Mouse (Mus musculus): ENCODE results near the gene Fau. TPM values are rescaled to one million over a fixed set of nuclear protein-coding genes. Genes with fewer than 3 reads are reported as not detected.
A peak's percentile ranks its signal among the peaks of the same experiment; 100 is the strongest.

The Fau gene
- polyA plus RNA-seq, 1 experiment from 2014 or later, result 1,050 TPM

DNA sequence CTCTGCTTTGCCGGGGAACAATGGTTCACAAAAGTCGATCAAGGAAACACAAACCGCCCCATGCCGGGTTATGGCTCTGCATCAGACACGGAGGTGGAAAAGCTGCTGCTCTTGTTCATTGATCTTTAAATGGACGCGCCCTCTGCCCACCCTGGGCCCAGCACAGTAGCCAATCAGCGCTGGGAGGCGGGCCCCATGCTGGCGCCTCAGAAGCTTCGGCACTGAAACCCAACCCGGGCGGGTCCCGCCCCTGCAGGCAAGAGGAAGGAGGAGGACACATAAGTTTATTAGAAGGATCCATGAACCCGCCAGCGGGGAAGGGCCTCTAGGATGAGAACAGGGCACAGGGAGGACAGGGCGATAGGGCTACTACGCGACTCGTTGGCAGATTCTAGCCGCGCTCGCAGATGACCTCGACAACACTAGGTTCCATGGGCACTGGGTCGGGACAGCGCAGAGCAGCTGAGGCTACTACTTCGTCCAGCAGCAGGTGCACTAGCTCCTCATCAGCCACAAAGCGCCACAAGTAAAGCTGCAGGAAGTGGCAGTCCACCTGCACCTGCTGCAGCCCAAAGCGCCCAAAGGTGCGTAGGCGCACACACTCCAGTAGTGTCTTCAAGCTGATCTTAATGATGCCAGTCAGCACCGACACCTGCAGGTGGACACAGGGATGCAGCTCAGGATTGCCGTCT lies 10.2 kb downstream of the Fau start, which contains the start of gene Tm7sf2:
Gene Tm7sf2 (minus strand): TSS at position 650 of the 692 bp plus-strand sequence.
- WGBS, result 7% methylated on average over 33 of the region's 33 CpGs
- H3K27me3 ChIP-seq (ENCODE audit: insufficient read depth, low read length), result no peaks in the 10 kb centered on the region
- TF ChIP-seq CTCF (IDR thresholded peaks at IDR 0.05; ENCODE audit: low read depth), result no peak; the same call in 1 of the 2 replicates
- H3K36me3 ChIP-seq (ENCODE audit: insufficient read depth, low read length), result peaks cover 22% of the 10 kb centered on the region; the same call in 1 of the 2 replicates
- peak; percentile 96 for DNase-seq (ENCODE audit: low spot score)
- no peaks in the 10 kb centered on the region for H3K9me3 ChIP-seq (replicated peaks; ENCODE audit: low read length)
- peak within 1 kb of the TSS; percentile 70 for H3K27ac ChIP-seq
- H3K9ac ChIP-seq (ENCODE audit: low read depth, low read length), result peak within 1 kb of the TSS; percentile 41
- peak within 1 kb of the TSS; percentile 86 for H3K4me2 ChIP-seq (ENCODE audit: low read length)
- ATAC-seq (replicated peaks; ENCODE audit: low FRiP score, low read depth), result peak; percentile 88
- H3K4me3 ChIP-seq (replicated peaks; ENCODE audit: low read depth, low read length), result peak within 1 kb of the TSS; percentile 37
- peaks cover 13% of the 10 kb centered on the region; the same call in 1 of the 2 replicates for H3K4me1 ChIP-seq (replicated peaks; ENCODE audit: insufficient read depth, low read length)

DNA sequence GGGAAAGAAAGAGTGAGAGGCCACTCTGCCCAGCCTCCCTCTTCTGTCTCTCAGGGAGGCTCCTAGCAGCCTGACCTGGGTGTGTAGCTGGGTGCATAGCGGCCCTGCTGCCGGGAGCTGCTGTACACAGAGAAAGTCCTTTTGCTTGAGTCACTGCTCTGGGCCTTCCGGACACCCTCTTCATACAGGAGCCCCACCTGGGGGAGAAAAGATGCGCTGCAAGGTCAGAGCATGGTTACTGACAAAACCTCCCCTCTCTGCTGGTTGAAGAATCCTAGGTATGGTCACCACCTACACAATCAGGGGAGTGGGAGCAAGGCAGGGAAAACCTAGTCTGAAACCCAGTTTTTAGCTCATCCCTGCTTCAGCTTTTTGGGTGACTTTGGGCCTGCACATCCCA lies 11.3 kb downstream of the Fau start:
- no peak for ATAC-seq (replicated peaks; ENCODE audit: low FRiP score, low read depth)
- Histone ChIP-seq H3K36me3 (ENCODE audit: insufficient read depth, low read length) (peaks cover 25% of the 10 kb centered on the region), H3K9ac (ENCODE audit: low read depth, low read length) (no peak overlapping the region), H3K27ac (no peak overlapping the region), H3K4me1 (replicated peaks; ENCODE audit: insufficient read depth, low read length) (peaks cover 13% of the 10 kb centered on the region; the same call in 1 of the 2 replicates), H3K4me2 (ENCODE audit: low read length) (no peak overlapping the region), H3K27me3 (ENCODE audit: insufficient read depth, low read length) (no peaks in the 10 kb centered on the region), H3K9me3 (replicated peaks; ENCODE audit: low read length) (no peaks in the 10 kb centered on the region), H3K4me3 (replicated peaks; ENCODE audit: low read depth, low read length) (no peak overlapping the region)
- 78% methylated on average over 4 of the region's 4 CpGs for WGBS
- no peak for DNase-seq (ENCODE audit: low spot score)
- 0 out of 2 replicates have a peak, but pooled peaks have one; percentile 7 for TF ChIP-seq CTCF (IDR thresholded peaks at IDR 0.05; ENCODE audit: low read depth)

DNA sequence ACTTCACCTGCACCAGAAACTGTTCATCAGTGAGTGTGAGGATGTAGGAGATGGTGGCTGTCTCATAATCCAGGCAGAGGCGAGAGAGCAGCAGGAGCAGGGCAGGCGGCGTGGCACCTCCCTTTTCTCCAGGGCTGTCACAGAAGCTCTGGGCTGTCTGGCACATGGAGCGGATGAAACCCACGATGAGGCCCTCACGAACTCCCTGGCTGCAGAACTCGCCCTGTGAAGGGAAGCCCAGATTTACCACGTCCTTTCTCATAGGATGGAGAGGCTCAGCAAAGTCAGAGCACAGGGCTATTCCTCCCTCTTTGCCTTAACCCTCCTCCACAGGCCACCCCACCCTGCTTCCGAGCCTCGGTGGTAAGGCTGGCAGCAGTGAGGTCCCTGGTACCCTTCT lies 12.2 kb downstream of the Fau start:
- Histone ChIP-seq H3K27me3 (ENCODE audit: insufficient read depth, low read length) (no peaks in the 10 kb centered on the region), H3K4me1 (replicated peaks; ENCODE audit: insufficient read depth, low read length) (peaks cover 13% of the 10 kb centered on the region; the same call in 1 of the 2 replicates), H3K9me3 (replicated peaks; ENCODE audit: low read length) (no peaks in the 10 kb centered on the region), H3K4me3 (replicated peaks; ENCODE audit: low read depth, low read length) (no peak overlapping the region), H3K9ac (ENCODE audit: low read depth, low read length) (no peak overlapping the region), H3K4me2 (ENCODE audit: low read length) (no peak overlapping the region), H3K36me3 (ENCODE audit: insufficient read depth, low read length) (peaks cover 28% of the 10 kb centered on the region), H3K27ac (no peak overlapping the region)
- DNase-seq (ENCODE audit: low spot score) (no peak), ATAC-seq (replicated peaks; ENCODE audit: low FRiP score, low read depth) (no peak)
- no peak for TF ChIP-seq CTCF (IDR thresholded peaks at IDR 0.05; ENCODE audit: low read depth)
- WGBS, result 93% methylated on average over 10 of the region's 10 CpGs

DNA sequence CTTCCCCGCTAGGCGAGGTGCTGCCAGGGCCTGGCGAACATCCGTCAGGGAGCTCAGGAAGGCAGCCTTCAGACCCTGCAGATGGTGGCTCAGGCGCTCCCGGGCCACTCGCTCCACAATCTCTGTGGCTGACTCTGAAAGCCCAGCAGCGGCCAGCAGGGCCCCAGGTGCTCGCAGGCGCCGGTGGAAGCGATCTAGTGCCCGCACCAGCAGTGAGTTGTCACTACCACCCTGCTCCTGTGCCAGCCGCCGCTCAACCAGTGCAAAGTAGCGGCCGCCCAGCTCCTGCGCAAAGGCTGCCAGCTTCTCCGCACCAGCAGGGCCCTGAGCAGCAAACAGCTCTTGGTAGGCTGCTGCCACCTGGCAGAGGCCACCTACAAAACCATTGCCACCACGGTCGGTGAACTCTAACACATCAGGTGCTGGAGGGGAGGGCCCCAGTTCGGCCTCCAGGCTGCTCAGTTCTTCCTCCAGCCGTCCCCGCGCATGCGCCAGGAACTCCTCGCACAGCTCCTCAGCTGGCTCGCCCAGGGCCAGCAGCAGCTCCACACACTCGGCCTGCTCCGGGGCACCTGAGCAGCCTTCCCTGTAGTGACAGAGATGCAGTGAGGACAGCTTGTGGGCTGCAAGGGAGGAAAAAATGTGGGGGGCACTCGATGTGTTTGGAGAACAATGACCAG lies 13.1 kb downstream of the Fau start:
- Histone ChIP-seq H3K4me3 (replicated peaks; ENCODE audit: low read depth, low read length) (no peak overlapping the region), H3K4me1 (replicated peaks; ENCODE audit: insufficient read depth, low read length) (peaks cover 13% of the 10 kb centered on the region; the same call in 1 of the 2 replicates), H3K27ac (no peak overlapping the region), H3K36me3 (ENCODE audit: insufficient read depth, low read length) (peaks cover 28% of the 10 kb centered on the region), H3K4me2 (ENCODE audit: low read length) (no peak overlapping the region), H3K9me3 (replicated peaks; ENCODE audit: low read length) (no peaks in the 10 kb centered on the region), H3K9ac (ENCODE audit: low read depth, low read length) (no peak overlapping the region), H3K27me3 (ENCODE audit: insufficient read depth, low read length) (no peaks in the 10 kb centered on the region)
- ATAC-seq (replicated peaks; ENCODE audit: low FRiP score, low read depth) (no peak), DNase-seq (ENCODE audit: low spot score) (no peak)
- WGBS, result 93% methylated on average over 31 of the region's 31 CpGs
- TF ChIP-seq CTCF (IDR thresholded peaks at IDR 0.05; ENCODE audit: low read depth), result no peak

DNA sequence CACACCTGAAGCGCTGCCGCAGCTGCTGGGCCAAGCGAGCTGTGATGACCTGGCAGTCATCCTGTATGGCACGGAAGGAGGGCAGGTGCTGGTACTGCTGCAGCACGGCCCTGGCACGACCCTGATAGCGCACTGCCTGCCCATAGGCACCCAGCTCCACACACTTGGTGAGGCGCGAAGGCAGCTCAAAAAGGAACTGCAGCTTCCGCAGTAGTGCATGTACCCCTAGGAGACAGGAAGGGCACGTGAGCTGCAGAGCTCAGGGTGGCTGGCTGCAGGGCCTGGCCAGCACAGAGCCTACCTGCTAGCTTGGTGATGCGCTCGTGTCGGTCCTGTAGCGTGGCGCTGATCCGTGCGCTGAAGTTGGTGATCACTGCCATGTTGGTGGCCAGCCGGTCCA lies 13.6 kb downstream of the Fau start:
- Histone ChIP-seq H3K4me1 (replicated peaks; ENCODE audit: insufficient read depth, low read length) (peaks cover 16% of the 10 kb centered on the region), H3K9ac (ENCODE audit: low read depth, low read length) (no peak overlapping the region), H3K4me2 (ENCODE audit: low read length) (no peak overlapping the region), H3K36me3 (ENCODE audit: insufficient read depth, low read length) (peaks cover 28% of the 10 kb centered on the region), H3K4me3 (replicated peaks; ENCODE audit: low read depth, low read length) (no peak overlapping the region), H3K27ac (no peak overlapping the region), H3K9me3 (replicated peaks; ENCODE audit: low read length) (no peaks in the 10 kb centered on the region), H3K27me3 (ENCODE audit: insufficient read depth, low read length) (no peaks in the 10 kb centered on the region)
- no peak for TF ChIP-seq CTCF (IDR thresholded peaks at IDR 0.05; ENCODE audit: low read depth)
- WGBS, result 97% methylated on average over 19 of the region's 19 CpGs
- DNase-seq (ENCODE audit: low spot score), result no peak
- no peak for ATAC-seq (replicated peaks; ENCODE audit: low FRiP score, low read depth)

DNA sequence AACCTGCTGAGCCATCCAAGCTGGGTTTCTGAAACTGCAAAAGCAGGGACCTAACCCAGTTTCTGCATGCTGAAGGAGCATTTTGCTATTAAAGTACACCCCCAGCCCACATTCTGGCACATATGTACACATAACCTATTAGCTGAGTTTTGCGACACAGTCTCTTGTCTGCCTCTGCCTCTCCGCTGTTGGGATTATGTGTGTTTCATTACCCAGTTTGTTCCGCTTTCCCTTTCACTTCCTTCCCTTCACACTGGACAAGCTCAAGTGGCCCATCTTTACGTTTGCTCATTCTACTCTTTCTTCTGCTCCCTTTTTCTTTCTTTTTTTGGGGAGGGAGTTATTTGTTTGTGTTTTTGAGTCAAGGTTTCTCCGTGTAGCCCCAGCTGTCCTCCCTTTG lies 16.2 kb downstream of the Fau start:
- Histone ChIP-seq H3K4me3 (replicated peaks; ENCODE audit: low read depth, low read length) (no peak overlapping the region), H3K4me2 (ENCODE audit: low read length) (no peak overlapping the region), H3K27ac (no peak overlapping the region), H3K4me1 (replicated peaks; ENCODE audit: insufficient read depth, low read length) (peaks cover 9% of the 10 kb centered on the region), H3K36me3 (ENCODE audit: insufficient read depth, low read length) (peaks cover 28% of the 10 kb centered on the region), H3K9me3 (replicated peaks; ENCODE audit: low read length) (no peaks in the 10 kb centered on the region), H3K27me3 (ENCODE audit: insufficient read depth, low read length) (no peaks in the 10 kb centered on the region), H3K9ac (ENCODE audit: low read depth, low read length) (no peak overlapping the region)
- no peak for TF ChIP-seq CTCF (IDR thresholded peaks at IDR 0.05; ENCODE audit: low read depth)
- ATAC-seq (replicated peaks; ENCODE audit: low FRiP score, low read depth), result no peak
- WGBS, result 86% methylated on average over 5 of the region's 5 CpGs
- DNase-seq (ENCODE audit: low spot score), result no peak

All from kidney, postnatal 0 days (tissue).